Comparison of ENCODE assay signal across 21 mouse cellular contexts in genomic region chr14:117361155-117361964, GRCm38 (mm10).
DNase-seq lines count a peak whose midpoint lies in the region; ATAC-seq lines count a peak whose summit lies in the region.
"Had no signal": no experiment of that assay in that cellular context is flagged by ENCODE, and none has a peak within 500 bp of the region (broad histone marks: within the 10 kb centered on the region; RNA-seq: fewer than 3 reads in every experiment).

No protein-coding gene starts in this region.

- no peak overlapping the region for H3K4me2 ChIP-seq in forebrain, embryonic 13.5 days
- H3K4me2 ChIP-seq in forebrain, embryonic 11.5 days (ENCODE audit: low read depth, low read length, severe bottlenecking), result no peak overlapping the region
- H3K4me2 ChIP-seq in hindbrain, embryonic 16.5 days (ENCODE audit: low read length), result no peak overlapping the region
- H3K4me2 ChIP-seq in midbrain, embryonic 16.5 days (ENCODE audit: low read length), result no peak overlapping the region
- H3K4me2 ChIP-seq: heart, embryonic 15.5 days; neural tube, embryonic 12.5 days had no signal

- H3K9me3 ChIP-seq in forebrain, embryonic 13.5 days (replicated peaks), result no peaks in the 10 kb centered on the region
- H3K9me3 ChIP-seq in forebrain, embryonic 11.5 days (ENCODE audit: control insufficient read depth, low read length), result no peaks in the 10 kb centered on the region
- H3K9me3 ChIP-seq in hindbrain, embryonic 10.5 days, result no peaks in the 10 kb centered on the region
- H3K9me3 ChIP-seq in hindbrain, embryonic 16.5 days (ENCODE audit: control insufficient read depth, low read length), result no peaks in the 10 kb centered on the region
- H3K9me3 ChIP-seq in midbrain, embryonic 16.5 days (replicated peaks; ENCODE audit: control insufficient read depth, low read length, poor library complexity, severe bottlenecking), result no peaks in the 10 kb centered on the region
- H3K9me3 ChIP-seq: embryonic facial prominence, embryonic 10.5 days; heart, embryonic 15.5 days; neural tube, embryonic 12.5 days had no signal

- no peak overlapping the region for H3K27ac ChIP-seq in forebrain, embryonic 13.5 days
- no peak overlapping the region for H3K27ac ChIP-seq in forebrain, embryonic 11.5 days (ENCODE audit: low read depth, low read length)
- H3K27ac ChIP-seq in hindbrain, embryonic 10.5 days, result peak overlapping the region; percentile 40; the same call in 1 of the 2 replicates
- no peak overlapping the region for H3K27ac ChIP-seq in hindbrain, embryonic 16.5 days (ENCODE audit: low read depth, low read length)
- peak overlapping the region; percentile 44; the same call in 1 of the 2 replicates for H3K27ac ChIP-seq in midbrain, embryonic 16.5 days (ENCODE audit: low read length)
- H3K27ac ChIP-seq: embryonic facial prominence, embryonic 10.5 days; heart, embryonic 15.5 days; layer of hippocampus, adult 2 months; neural tube, embryonic 12.5 days had no signal

- no peak overlapping the region for H3K9ac ChIP-seq in forebrain, embryonic 13.5 days
- H3K9ac ChIP-seq in forebrain, embryonic 11.5 days (ENCODE audit: low read length), result no peak overlapping the region
- no peak overlapping the region for H3K9ac ChIP-seq in hindbrain, embryonic 16.5 days (ENCODE audit: low read depth, low read length)
- H3K9ac ChIP-seq in midbrain, embryonic 16.5 days (ENCODE audit: low read depth, low read length), result no peak overlapping the region
- H3K9ac ChIP-seq: heart, embryonic 15.5 days; liver, postnatal 0 days; neural tube, embryonic 12.5 days had no signal

- no peaks in the 10 kb centered on the region for H3K27me3 ChIP-seq in forebrain, embryonic 13.5 days
- H3K27me3 ChIP-seq in forebrain, embryonic 11.5 days (ENCODE audit: control insufficient read depth, insufficient read depth, low read length), result no peaks in the 10 kb centered on the region
- H3K27me3 ChIP-seq in hindbrain, embryonic 10.5 days (ENCODE audit: insufficient read depth, poor library complexity, severe bottlenecking), result no peaks in the 10 kb centered on the region
- no peaks in the 10 kb centered on the region for H3K27me3 ChIP-seq in hindbrain, embryonic 16.5 days (replicated peaks; ENCODE audit: control insufficient read depth, insufficient read depth, low read length)
- no peaks in the 10 kb centered on the region for H3K27me3 ChIP-seq in midbrain, embryonic 16.5 days (ENCODE audit: control insufficient read depth, insufficient read depth, low read depth, low read length)
- H3K27me3 ChIP-seq: heart, embryonic 15.5 days; neural tube, embryonic 12.5 days had no signal

- no peak for DNase-seq in forebrain, embryonic 11.5 days (ENCODE audit: low spot score)
- DNase-seq in hindbrain, embryonic 10.5 days (ENCODE audit: low spot score), result no peak
- no peak for DNase-seq in gastrocnemius, adult 8-10 months (ENCODE audit: low spot score in 2 of 2)
- no peak for DNase-seq in right cerebral cortex, postnatal 10 days (ENCODE audit: low spot score in 2 of 2)
- DNase-seq: adrenal gland, postnatal 25 days; cerebellum, adult 11 months; cerebellum, postnatal 10 days; heart, postnatal 36 days; kidney, adult 8-10 months; kidney, postnatal 25 days; liver, postnatal 0 days; retina, postnatal 1 day; thymus, postnatal 14 days had no signal

- WGBS in forebrain, embryonic 13.5 days, result 68% methylated on average over 9 of the region's 9 CpGs
- WGBS in forebrain, embryonic 11.5 days, result 83% methylated on average over 9 of the region's 9 CpGs
- WGBS in hindbrain, embryonic 10.5 days, result 61% methylated on average over 9 of the region's 9 CpGs
- 37% methylated on average over 9 of the region's 9 CpGs for WGBS in hindbrain, embryonic 16.5 days
- WGBS in midbrain, embryonic 16.5 days, result 43% methylated on average over 9 of the region's 9 CpGs

- ATAC-seq in forebrain, embryonic 13.5 days, result peak; percentile 50; the same call in 1 of the 2 replicates
- no peak for ATAC-seq in forebrain, embryonic 11.5 days (replicated peaks; ENCODE audit: low FRiP score)
- ATAC-seq in hindbrain, embryonic 16.5 days, result peak; percentile 54; the same call in 1 of the 2 replicates
- peak; percentile 87 for ATAC-seq in midbrain, embryonic 16.5 days
- ATAC-seq: liver, postnatal 0 days; lung, postnatal 0 days had no signal

- no peaks in the 10 kb centered on the region for H3K36me3 ChIP-seq in forebrain, embryonic 13.5 days (ENCODE audit: poor library complexity, severe bottlenecking)
- H3K36me3 ChIP-seq in forebrain, embryonic 11.5 days (ENCODE audit: control insufficient read depth, insufficient read depth, low read length), result no peaks in the 10 kb centered on the region
- H3K36me3 ChIP-seq in hindbrain, embryonic 10.5 days, result no peaks in the 10 kb centered on the region
- H3K36me3 ChIP-seq in hindbrain, embryonic 16.5 days (ENCODE audit: control insufficient read depth, insufficient read depth, low read length), result no peaks in the 10 kb centered on the region
- H3K36me3 ChIP-seq in midbrain, embryonic 16.5 days (ENCODE audit: control insufficient read depth, insufficient read depth, low read length), result no peaks in the 10 kb centered on the region
- H3K36me3 ChIP-seq: embryonic facial prominence, embryonic 10.5 days; heart, embryonic 15.5 days; neural tube, embryonic 12.5 days had no signal

- no peak overlapping the region for H3K4me3 ChIP-seq in forebrain, embryonic 13.5 days
- no peak overlapping the region for H3K4me3 ChIP-seq in forebrain, embryonic 11.5 days (ENCODE audit: low read depth, low read length)
- no peak overlapping the region for H3K4me3 ChIP-seq in hindbrain, embryonic 10.5 days
- no peak overlapping the region for H3K4me3 ChIP-seq in hindbrain, embryonic 16.5 days (ENCODE audit: low read length)
- H3K4me3 ChIP-seq in midbrain, embryonic 16.5 days (ENCODE audit: low read depth, low read length), result no peak overlapping the region
- H3K4me3 ChIP-seq: embryonic facial prominence, embryonic 10.5 days; heart, embryonic 15.5 days; layer of hippocampus, adult 2 months; neural tube, embryonic 12.5 days had no signal

- peaks cover 9% of the 10 kb centered on the region; the same call in 1 of the 2 replicates for H3K4me1 ChIP-seq in forebrain, embryonic 13.5 days
- H3K4me1 ChIP-seq in forebrain, embryonic 11.5 days (replicated peaks; ENCODE audit: control insufficient read depth, insufficient read depth, low read length), result no peaks in the 10 kb centered on the region
- peaks cover 15% of the 10 kb centered on the region for H3K4me1 ChIP-seq in hindbrain, embryonic 10.5 days (replicated peaks)
- no peaks in the 10 kb centered on the region for H3K4me1 ChIP-seq in hindbrain, embryonic 16.5 days (ENCODE audit: control insufficient read depth, insufficient read depth, low read depth, low read length)
- peaks cover 6% of the 10 kb centered on the region for H3K4me1 ChIP-seq in midbrain, embryonic 16.5 days (ENCODE audit: control insufficient read depth, insufficient read depth, low read length)
- H3K4me1 ChIP-seq: heart, embryonic 15.5 days had no signal

Comparison
In these comparisons a context has a peak if more than half of its experiments do, and no peak if none do; other contexts are left out.
1. H3K27ac ChIP-seq: peak in hindbrain, embryonic 10.5 days (single experiment) and midbrain, embryonic 16.5 days (single experiment); none in forebrain, embryonic 13.5 days (single experiment), forebrain, embryonic 11.5 days (single experiment) and hindbrain, embryonic 16.5 days (single experiment).